Mouse (Mus musculus): ENCODE measurements around the gene Ccdc149. TPM values are rescaled to one million over a fixed set of nuclear protein-coding genes. Genes with fewer than 3 reads are reported as not detected.

Gene Ccdc149
- polyA plus RNA-seq, 1 experiment from 2014 or later: 3.4 TPM

DNA sequence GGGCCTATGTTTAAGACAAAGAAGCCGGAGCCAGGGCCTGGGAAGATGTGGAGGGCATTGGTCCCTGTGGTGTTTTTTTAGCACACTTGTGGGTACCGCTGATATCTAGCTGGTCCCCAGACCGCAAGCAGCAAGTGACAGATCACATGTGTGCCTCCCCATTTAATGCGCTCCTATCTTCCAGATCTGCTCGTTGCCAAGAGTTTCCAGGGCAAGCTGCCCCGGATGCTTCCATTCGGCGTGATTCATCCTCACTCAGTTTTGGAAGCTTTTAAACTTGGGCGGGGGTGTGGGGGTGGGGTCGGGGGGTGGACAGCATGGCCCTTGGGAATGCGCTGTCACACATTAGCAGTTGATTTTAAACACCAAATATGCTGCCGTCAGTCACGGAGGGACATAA is 33.3 kb upstream of the Ccdc149 start:
- Histone ChIP-seq H3K9ac (replicated peaks; ENCODE audit: low read depth) (no peak overlapping the region), H3K9me3 (ENCODE audit: low read length) (no peaks in the 10 kb centered on the region), H3K27me3 (replicated peaks; ENCODE audit: insufficient read depth, low read length) (0 out of 2 replicates have a peak, but pooled peaks cover 4% of the 10 kb centered on the region), H3K27ac (ENCODE audit: low read length) (no peak overlapping the region), H3K36me3 (ENCODE audit: insufficient read depth, low read length) (no peaks in the 10 kb centered on the region), H3K4me1 (ENCODE audit: insufficient read depth, low read depth, low read length) (no peaks in the 10 kb centered on the region), H3K4me2 (replicated peaks; ENCODE audit: low read depth, low read length) (no peak overlapping the region), H3K4me3 (ENCODE audit: low read depth, low read length) (no peak overlapping the region)
- 65% methylated on average over 13 of the region's 13 CpGs for WGBS
- ATAC-seq (no peak), DNase-seq (ENCODE audit: low spot score) (no peak)
- TF ChIP-seq EP300 (IDR thresholded peaks at IDR 0.05): no peak
- TF ChIP-seq CTCF (IDR thresholded peaks at IDR 0.05): no peak

DNA sequence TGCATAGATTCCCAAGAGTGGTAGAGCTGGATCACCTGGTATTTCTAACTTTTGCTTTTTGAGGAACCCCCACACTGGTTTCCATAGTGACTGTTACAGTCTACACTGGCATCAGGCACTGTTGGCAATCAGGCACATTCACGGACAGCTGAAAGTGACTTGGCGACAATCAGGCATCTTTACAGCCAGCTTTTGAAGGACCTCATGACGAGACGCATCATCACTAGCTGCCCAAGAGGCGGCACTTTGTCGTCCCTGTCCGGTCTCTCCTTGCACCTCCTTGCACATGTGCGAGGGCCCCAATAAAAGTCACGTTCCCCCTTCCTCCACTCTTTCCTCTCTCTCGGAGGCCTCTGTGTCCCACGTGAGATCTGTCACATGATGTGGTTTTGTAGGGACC is 32.8 kb upstream of the Ccdc149 start:
- H3K27me3 ChIP-seq (replicated peaks; ENCODE audit: insufficient read depth, low read length): 0 out of 2 replicates have a peak, but pooled peaks cover 4% of the 10 kb centered on the region
- ATAC-seq: no peak
- 85% methylated on average over 11 of the region's 11 CpGs for WGBS

GRCm38 (mm10) chr5:52495671-52496070 is 24.4 kb upstream of the Ccdc149 start:
- H3K9ac ChIP-seq (replicated peaks; ENCODE audit: low read depth): no peak overlapping the region
- no peak overlapping the region for H3K4me3 ChIP-seq (ENCODE audit: low read depth, low read length)
- 33% methylated on average over 10 of the region's 14 CpGs for WGBS
- DNase-seq (ENCODE audit: low spot score) (no peak), ATAC-seq (no peak)
- no peaks in the 10 kb centered on the region for H3K27me3 ChIP-seq (replicated peaks; ENCODE audit: insufficient read depth, low read length)
- no peak overlapping the region for H3K4me2 ChIP-seq (replicated peaks; ENCODE audit: low read depth, low read length)
- H3K27ac ChIP-seq (ENCODE audit: low read length): no peak overlapping the region
- TF ChIP-seq EP300 (IDR thresholded peaks at IDR 0.05) (no peak), CTCF (IDR thresholded peaks at IDR 0.05) (no peak)
- H3K36me3 ChIP-seq (ENCODE audit: insufficient read depth, low read length): no peaks in the 10 kb centered on the region
- no peaks in the 10 kb centered on the region for H3K4me1 ChIP-seq (ENCODE audit: insufficient read depth, low read depth, low read length)
- H3K9me3 ChIP-seq (ENCODE audit: low read length): no peaks in the 10 kb centered on the region

More for the DNA sequence above, 32.8 kb upstream of the Ccdc149 start:
- H3K4me2 ChIP-seq (replicated peaks; ENCODE audit: low read depth, low read length): no peak overlapping the region
- H3K27ac ChIP-seq (ENCODE audit: low read length): no peak overlapping the region
- no peak for TF ChIP-seq CTCF (IDR thresholded peaks at IDR 0.05)
- TF ChIP-seq EP300 (IDR thresholded peaks at IDR 0.05): no peak
- no peaks in the 10 kb centered on the region for H3K4me1 ChIP-seq (ENCODE audit: insufficient read depth, low read depth, low read length)
- H3K4me3 ChIP-seq (ENCODE audit: low read depth, low read length): no peak overlapping the region
- H3K9me3 ChIP-seq (ENCODE audit: low read length): no peaks in the 10 kb centered on the region
- no peak overlapping the region for H3K9ac ChIP-seq (replicated peaks; ENCODE audit: low read depth)
- H3K36me3 ChIP-seq (ENCODE audit: insufficient read depth, low read length): no peaks in the 10 kb centered on the region
- no peak for DNase-seq (ENCODE audit: low spot score)

- H3K27me3 ChIP-seq (replicated peaks; ENCODE audit: insufficient read depth, low read length): no peaks in the 10 kb centered on the region
- H3K36me3 ChIP-seq (ENCODE audit: insufficient read depth, low read length): no peaks in the 10 kb centered on the region
- H3K9ac ChIP-seq (replicated peaks; ENCODE audit: low read depth): no peak overlapping the region
- ATAC-seq: no peak
- no peaks in the 10 kb centered on the region for H3K4me1 ChIP-seq (ENCODE audit: insufficient read depth, low read depth, low read length)
- no peaks in the 10 kb centered on the region for H3K9me3 ChIP-seq (ENCODE audit: low read length)
- no peak overlapping the region for H3K27ac ChIP-seq (ENCODE audit: low read length)
- TF ChIP-seq EP300 (IDR thresholded peaks at IDR 0.05) (no peak), CTCF (IDR thresholded peaks at IDR 0.05) (no peak)
- DNase-seq (ENCODE audit: low spot score): no peak
- no peak overlapping the region for H3K4me2 ChIP-seq (replicated peaks; ENCODE audit: low read depth, low read length)
- 82% methylated on average over 6 of the region's 6 CpGs for WGBS
- no peak overlapping the region for H3K4me3 ChIP-seq (ENCODE audit: low read depth, low read length)
These were observed 20.2 kb upstream of the Ccdc149 start for GRCm38 (mm10) chr5:52491496-52491895.

GRCm38 (mm10) chr5:52487559-52488430 is 16.5 kb upstream of the Ccdc149 start:
- no peak overlapping the region for H3K4me2 ChIP-seq (replicated peaks; ENCODE audit: low read depth, low read length)
- no peak overlapping the region for H3K27ac ChIP-seq (ENCODE audit: low read length)
- TF ChIP-seq EP300 (IDR thresholded peaks at IDR 0.05): no peak
- TF ChIP-seq CTCF (IDR thresholded peaks at IDR 0.05): no peak
- DNase-seq (ENCODE audit: low spot score): peak; percentile 26
- no peaks in the 10 kb centered on the region for H3K9me3 ChIP-seq (ENCODE audit: low read length)
- H3K36me3 ChIP-seq (ENCODE audit: insufficient read depth, low read length): no peaks in the 10 kb centered on the region
- WGBS: 48% methylated on average over 13 of the region's 13 CpGs
- H3K9ac ChIP-seq (replicated peaks; ENCODE audit: low read depth): no peak overlapping the region
- no peak overlapping the region for H3K4me3 ChIP-seq (ENCODE audit: low read depth, low read length)
- no peaks in the 10 kb centered on the region for H3K4me1 ChIP-seq (ENCODE audit: insufficient read depth, low read depth, low read length)
- ATAC-seq: peak; percentile 53; the same call in 1 of the 2 replicates
- H3K27me3 ChIP-seq (replicated peaks; ENCODE audit: insufficient read depth, low read length): no peaks in the 10 kb centered on the region

GRCm38 (mm10) chr5:52476826-52477225 is 5.5 kb upstream of the Ccdc149 start:
- H3K4me3 ChIP-seq (ENCODE audit: low read depth, low read length): peak overlapping the region; percentile 30
- 5% methylated on average over 7 of the region's 7 CpGs for WGBS
- ATAC-seq (no peak), DNase-seq (ENCODE audit: low spot score) (no peak)
- peak overlapping the region; percentile 62 for H3K4me2 ChIP-seq (replicated peaks; ENCODE audit: low read depth, low read length)
- H3K36me3 ChIP-seq (ENCODE audit: insufficient read depth, low read length): no peaks in the 10 kb centered on the region
- H3K4me1 ChIP-seq (ENCODE audit: insufficient read depth, low read depth, low read length): peaks cover 7% of the 10 kb centered on the region; the same call in 1 of the 2 replicates
- 0 out of 2 replicates have a peak overlapping the region, but pooled peaks have one; percentile 9 for H3K9ac ChIP-seq (replicated peaks; ENCODE audit: low read depth)
- H3K27me3 ChIP-seq (replicated peaks; ENCODE audit: insufficient read depth, low read length): no peaks in the 10 kb centered on the region
- H3K9me3 ChIP-seq (ENCODE audit: low read length): no peaks in the 10 kb centered on the region
- TF ChIP-seq EP300 (IDR thresholded peaks at IDR 0.05) (no peak), CTCF (IDR thresholded peaks at IDR 0.05) (no peak)
- peak overlapping the region; percentile 71 for H3K27ac ChIP-seq (ENCODE audit: low read length)
